Mouse (Mus musculus) B cell, adult 2 months (primary cell): ENCODE measurements around the gene Npy4r.
A peak's percentile ranks its signal among the peaks of the same experiment; 100 is the strongest.

ENCODE experiments used
- DNase-seq, 2 experiments: peaks; one replicate each; pipeline ENCODE4 v3.0.0; 2022

Npy4r gene

GRCm38 (mm10) chr14:34119046-34119723 lies 33.1 kb downstream of the Npy4r start:
- DNase-seq = no peak

DNA sequence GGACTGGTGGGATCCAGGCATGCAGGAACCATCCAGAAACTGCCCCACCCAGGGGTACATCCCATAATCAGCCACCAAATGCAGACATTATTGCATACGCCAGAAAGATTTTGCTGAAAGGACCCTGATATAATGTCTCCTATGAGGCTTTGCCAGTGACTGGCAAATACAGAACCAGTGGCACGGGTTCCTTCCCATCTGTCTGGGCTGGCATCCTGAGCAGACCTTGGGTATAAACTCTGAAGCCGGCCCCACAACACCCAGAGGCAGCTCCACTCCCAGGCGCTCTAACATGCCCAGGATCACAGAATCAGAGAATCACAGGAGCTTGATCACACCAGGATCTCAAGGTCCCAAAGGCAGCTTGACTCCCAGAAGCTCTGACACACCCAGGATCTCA lies 38.0 kb downstream of the Npy4r start:
- no peak for DNase-seq

GRCm38 (mm10) chr14:34107594-34107993 lies 44.7 kb downstream of the Npy4r start:
- no peak for DNase-seq

- peak; percentile 13 to 32 for DNase-seq
These were observed 45.8 kb downstream of the Npy4r start for GRCm38 (mm10) chr14:34106389-34107062.

GRCm38 (mm10) chr14:34104892-34105291 lies 47.4 kb downstream of the Npy4r start:
- DNase-seq = no peak

DNA sequence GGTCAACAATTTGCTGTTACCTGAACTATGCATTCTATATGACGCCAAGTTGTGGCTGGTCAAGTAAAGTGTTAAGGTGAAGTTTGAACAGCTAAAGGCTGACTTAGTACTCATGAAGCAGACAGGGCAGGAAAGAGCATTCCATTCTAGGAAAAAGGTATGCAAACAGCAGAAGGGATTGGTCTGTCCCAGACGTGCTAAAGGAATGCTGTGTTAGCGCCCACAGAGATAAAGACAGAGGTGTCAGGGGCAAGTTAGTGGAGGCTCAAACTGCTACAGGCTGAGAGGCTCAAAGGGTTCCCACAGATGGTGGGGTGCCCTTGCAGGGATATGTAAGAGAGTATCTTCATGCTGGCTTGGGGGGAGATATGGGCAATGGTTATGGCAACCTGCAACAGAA lies 48.4 kb downstream of the Npy4r start:
- no peak for DNase-seq

- no peak for DNase-seq
These were observed 49.7 kb downstream of the Npy4r start, which contains the start of gene A630023A22Rik for GRCm38 (mm10) chr14:34102601-34103000. A630023A22Rik (minus strand) TSS chr14:34102754.

- no peak for DNase-seq
These were observed 56.1 kb downstream of the Npy4r start for GRCm38 (mm10) chr14:34096161-34096560.
